ENCODE assay signal across 26 mouse cellular contexts in the genomic region with DNA sequence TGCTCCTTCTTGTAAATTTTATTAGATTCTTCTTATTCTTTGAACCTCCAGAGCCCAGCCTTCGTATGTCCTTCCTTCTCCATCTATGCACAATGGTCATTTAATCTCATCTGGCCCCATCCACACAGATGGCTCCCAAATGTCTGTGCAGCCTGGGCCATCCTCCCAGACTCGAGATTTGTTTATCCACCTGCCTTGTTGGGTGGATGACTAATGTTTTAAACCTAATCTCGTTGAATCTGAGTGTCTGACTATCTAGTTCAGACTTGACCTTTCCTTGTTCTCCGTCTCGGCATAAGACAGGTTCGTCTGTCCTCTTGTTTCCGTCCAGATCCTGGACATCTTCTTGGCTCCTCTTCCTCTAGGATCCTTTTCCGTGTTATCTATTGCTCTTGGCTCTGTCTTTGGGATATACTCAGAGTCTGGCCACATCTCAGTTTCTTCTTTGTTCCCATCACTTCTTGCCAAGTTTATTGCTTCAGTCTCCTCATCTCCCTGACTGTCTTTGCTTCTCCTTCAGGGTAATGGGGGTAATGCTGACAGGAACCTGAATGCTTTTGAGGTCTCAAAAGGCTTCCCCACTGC.
DNase-seq lines count a peak whose midpoint lies in the region; ATAC-seq lines count a peak whose summit lies in the region.
"Had no signal": no experiment of that assay in that cellular context is flagged by ENCODE, and none has a peak within 500 bp of the region (broad histone marks: within the 10 kb centered on the region; RNA-seq: fewer than 3 reads in every experiment).

No protein-coding gene starts in this region.

- WGBS in heart, embryonic 11.5 days (ENCODE audit: insufficient replicate concordance): 78% methylated on average over 8 of the region's 8 CpGs
- 60% methylated on average over 8 of the region's 8 CpGs for WGBS in intestine, embryonic 16.5 days
- WGBS in stomach, embryonic 16.5 days: 39% methylated on average over 8 of the region's 8 CpGs

- H3K27ac ChIP-seq in heart, embryonic 11.5 days (ENCODE audit: low read depth, low read length): no peak overlapping the region
- no peak overlapping the region for H3K27ac ChIP-seq in intestine, embryonic 16.5 days (ENCODE audit: low read length)
- H3K27ac ChIP-seq in stomach, embryonic 16.5 days (ENCODE audit: low read length): peak overlapping the region; percentile 48; the same call in 1 of the 2 replicates
- H3K27ac ChIP-seq: embryonic facial prominence, embryonic 15.5 days; forebrain, embryonic 15.5 days; hindbrain, postnatal 0 days; kidney, postnatal 0 days; limb, embryonic 12.5 days; midbrain, embryonic 13.5 days had no signal

- no peaks in the 10 kb centered on the region for H3K4me1 ChIP-seq in heart, embryonic 11.5 days (ENCODE audit: control insufficient read depth, insufficient read depth, low read length)
- H3K4me1 ChIP-seq in intestine, embryonic 16.5 days (ENCODE audit: control insufficient read depth, insufficient read depth, low read length): no peaks in the 10 kb centered on the region
- no peaks in the 10 kb centered on the region for H3K4me1 ChIP-seq in stomach, embryonic 16.5 days (ENCODE audit: control insufficient read depth, insufficient read depth, low read length)
- H3K4me1 ChIP-seq: embryonic facial prominence, embryonic 15.5 days; forebrain, embryonic 15.5 days; limb, embryonic 12.5 days; megakaryocyte, embryonic 14.5 days; midbrain, embryonic 13.5 days had no signal

- ATAC-seq in heart, embryonic 11.5 days (replicated peaks; ENCODE audit: insufficient number of reproducible peaks, low FRiP score, low TSS enrichment): no peak
- peak; percentile 39; the same call in 1 of the 2 replicates for ATAC-seq in intestine, embryonic 16.5 days
- peak; percentile 81 for ATAC-seq in stomach, embryonic 16.5 days (ENCODE audit: insufficient read depth, low FRiP score)
- ATAC-seq: forebrain, embryonic 15.5 days; hindbrain, postnatal 0 days; liver, postnatal 0 days; midbrain, embryonic 13.5 days had no signal

- H3K9ac ChIP-seq in heart, embryonic 11.5 days (ENCODE audit: low read depth, low read length): no peak overlapping the region
- no peak overlapping the region for H3K9ac ChIP-seq in intestine, embryonic 16.5 days (ENCODE audit: low read depth, low read length)
- no peak overlapping the region for H3K9ac ChIP-seq in stomach, embryonic 16.5 days (ENCODE audit: low read length)
- H3K9ac ChIP-seq: embryonic facial prominence, embryonic 15.5 days; forebrain, embryonic 15.5 days; limb, embryonic 12.5 days; liver, postnatal 0 days; midbrain, embryonic 13.5 days had no signal

- H3K36me3 ChIP-seq in heart, embryonic 11.5 days (ENCODE audit: control insufficient read depth, insufficient read depth, low read length): no peaks in the 10 kb centered on the region
- H3K36me3 ChIP-seq in intestine, embryonic 16.5 days (ENCODE audit: control insufficient read depth, insufficient read depth, low read length): no peaks in the 10 kb centered on the region
- H3K36me3 ChIP-seq in stomach, embryonic 16.5 days (ENCODE audit: control insufficient read depth, insufficient read depth, low read length): no peaks in the 10 kb centered on the region
- H3K36me3 ChIP-seq: embryonic facial prominence, embryonic 15.5 days; forebrain, embryonic 15.5 days; limb, embryonic 12.5 days; midbrain, embryonic 13.5 days had no signal

- DNase-seq in heart, adult 18-20 months: peak; percentile 40 to 50
- DNase-seq in lung, postnatal 36 days: peak; percentile 11
- no peak for DNase-seq in lung, adult 18-20 months
- DNase-seq in yolk sac, embryonic 10.5 days (ENCODE audit: low spot score): no peak
- no peak for DNase-seq in layer of hippocampus, adult 18-20 months (ENCODE audit: low spot score in 2 of 2)
- DNase-seq: adrenal gland, postnatal 14 days; cerebellum, adult 2 months; cerebellum, postnatal 25 days; embryo, embryonic 11 days; kidney, adult 2 months; liver, postnatal 0 days; lung, postnatal 14 days; right cerebral cortex, postnatal 14 days; spleen, adult 18-20 months; thymus, adult 18-20 months had no signal

- no peaks in the 10 kb centered on the region for H3K9me3 ChIP-seq in heart, embryonic 11.5 days (replicated peaks; ENCODE audit: control insufficient read depth, low read length)
- H3K9me3 ChIP-seq in intestine, embryonic 16.5 days (ENCODE audit: control insufficient read depth, low read length): no peaks in the 10 kb centered on the region
- no peaks in the 10 kb centered on the region for H3K9me3 ChIP-seq in stomach, embryonic 16.5 days (replicated peaks; ENCODE audit: control insufficient read depth, low read length)
- H3K9me3 ChIP-seq: embryonic facial prominence, embryonic 15.5 days; forebrain, embryonic 15.5 days; limb, embryonic 12.5 days; midbrain, embryonic 13.5 days had no signal

- no peaks in the 10 kb centered on the region for H3K27me3 ChIP-seq in heart, embryonic 11.5 days (ENCODE audit: control insufficient read depth, insufficient read depth, low read length)
- H3K27me3 ChIP-seq in intestine, embryonic 16.5 days (replicated peaks; ENCODE audit: control insufficient read depth, insufficient read depth, low read length): no peaks in the 10 kb centered on the region
- no peaks in the 10 kb centered on the region for H3K27me3 ChIP-seq in stomach, embryonic 16.5 days (ENCODE audit: control insufficient read depth, insufficient read depth, low read length)
- H3K27me3 ChIP-seq: embryonic facial prominence, embryonic 15.5 days; forebrain, embryonic 15.5 days; limb, embryonic 12.5 days; megakaryocyte, embryonic 14.5 days; midbrain, embryonic 13.5 days had no signal

- no peak overlapping the region for H3K4me2 ChIP-seq in heart, embryonic 11.5 days
- H3K4me2 ChIP-seq in intestine, embryonic 16.5 days (ENCODE audit: low read depth, low read length): no peak overlapping the region
- H3K4me2 ChIP-seq in stomach, embryonic 16.5 days (ENCODE audit: low read depth, low read length): no peak overlapping the region
- H3K4me2 ChIP-seq: embryonic facial prominence, embryonic 15.5 days; forebrain, embryonic 15.5 days; limb, embryonic 12.5 days; liver, embryonic 11.5 days; midbrain, embryonic 13.5 days had no signal

- H3K4me3 ChIP-seq in heart, embryonic 11.5 days (ENCODE audit: low read depth, low read length): no peak overlapping the region
- no peak overlapping the region for H3K4me3 ChIP-seq in intestine, embryonic 16.5 days (ENCODE audit: low read length)
- no peak overlapping the region for H3K4me3 ChIP-seq in stomach, embryonic 16.5 days (replicated peaks; ENCODE audit: low read length)
- H3K4me3 ChIP-seq: embryonic facial prominence, embryonic 15.5 days; forebrain, embryonic 15.5 days; limb, embryonic 12.5 days; megakaryocyte, embryonic 14.5 days; midbrain, embryonic 13.5 days had no signal

Comparison
In these comparisons a context has a peak if more than half of its experiments do, and no peak if none do; other contexts are left out.
1. DNase-seq: peak in heart, adult 18-20 months (2 of 2) and lung, postnatal 36 days (single experiment); none in lung, adult 18-20 months (0 of 2), yolk sac, embryonic 10.5 days (single experiment) and layer of hippocampus, adult 18-20 months (0 of 2).